Comparison of ENCODE assay signal across 13 mouse cellular contexts in genomic region chr11:62086648-62087047, GRCm38 (mm10).
"Had no signal": no experiment of that assay in that cellular context is flagged by ENCODE, and none has a peak within 500 bp of the region (broad histone marks: within the 10 kb centered on the region; RNA-seq: fewer than 3 reads in every experiment).

No protein-coding gene starts in this region.

- H3K9ac ChIP-seq: liver, embryonic 14.5 days; stomach, embryonic 15.5 days had no signal

- H3K36me3 ChIP-seq: limb, embryonic 10.5 days; midbrain, embryonic 10.5 days; stomach, embryonic 15.5 days had no signal

- H3K4me2 ChIP-seq: stomach, embryonic 15.5 days had no signal

- DNase-seq: kidney, adult 9 months; kidney, postnatal 10 days; lung, adult 2 months; lung, postnatal 36 days; right cerebral cortex, postnatal 14 days; thymus, adult 2 months; thymus, postnatal 25 days had no signal

- H3K9me3 ChIP-seq: limb, embryonic 10.5 days; midbrain, embryonic 10.5 days; stomach, embryonic 15.5 days had no signal

- H3K27me3 ChIP-seq: stomach, embryonic 15.5 days had no signal

- H3K4me1 ChIP-seq: midbrain, embryonic 10.5 days; stomach, embryonic 15.5 days had no signal

- ATAC-seq: lung, postnatal 0 days; midbrain, embryonic 16.5 days had no signal

- H3K4me3 ChIP-seq: limb, embryonic 10.5 days; midbrain, embryonic 10.5 days; stomach, embryonic 15.5 days had no signal

- H3K27ac ChIP-seq: limb, embryonic 10.5 days; liver, embryonic 14.5 days; midbrain, embryonic 10.5 days; stomach, embryonic 15.5 days had no signal
